Mouse (Mus musculus) C2C12 (cell line): ENCODE results near the gene Irak4.

Source experiments
- CEBPB ChIP-seq: IDR thresholded peaks from one replicate; pipeline ENCODE4 v1.6.1; 2011; ENCODE audit warnings: low read depth, mild to moderate bottlenecking, control low read depth, moderate library complexity
- CTCF ChIP-seq: IDR thresholded peaks from one replicate; pipeline ENCODE4 v1.5.1; 2011; ENCODE audit not compliant: control insufficient read depth, insufficient read depth, insufficient read length

DNA sequence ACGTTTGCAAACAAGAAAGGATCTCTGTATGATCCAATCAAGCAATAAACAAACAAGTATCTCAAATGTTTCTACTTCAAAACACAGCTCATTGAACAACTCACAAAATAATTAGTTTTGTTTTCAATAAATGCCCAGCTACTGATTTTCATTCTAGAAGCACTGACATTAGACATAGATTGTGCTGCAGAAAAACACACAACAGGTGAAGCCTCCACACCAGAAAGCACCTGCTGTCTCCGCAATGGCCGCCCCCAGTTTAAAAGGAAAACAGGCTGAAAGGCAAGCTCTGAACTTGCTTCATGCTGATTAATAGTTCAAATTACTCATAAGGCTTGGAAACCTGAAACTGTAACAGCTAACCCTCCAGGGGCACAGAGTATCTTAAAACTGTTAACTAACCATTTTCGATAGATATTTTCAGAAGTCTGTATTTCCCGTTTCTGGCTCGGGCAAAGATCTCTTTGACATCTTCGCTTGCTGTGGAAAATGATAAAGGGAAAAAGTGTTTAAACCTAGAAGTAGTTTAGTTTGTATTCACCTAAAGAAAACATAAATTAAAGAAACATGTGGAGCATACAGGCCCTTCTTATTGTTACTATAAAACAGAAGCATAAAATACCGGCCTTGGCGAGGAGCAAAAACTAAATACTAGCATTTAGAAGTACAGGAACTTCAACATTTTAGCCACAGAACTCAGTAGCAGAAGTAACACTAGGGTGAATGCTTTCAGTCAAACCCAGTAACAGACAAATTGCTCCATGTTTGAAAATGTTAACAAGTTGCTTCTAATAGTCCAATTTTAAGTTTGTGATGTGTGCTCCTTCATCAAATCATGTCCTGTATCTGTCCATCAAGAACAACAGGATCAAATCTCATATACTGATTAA is 44.6 kb downstream of the Irak4 start:
- TF ChIP-seq CEBPB = no peak
- TF ChIP-seq CTCF = no peak
